Mouse (Mus musculus): ENCODE measurements around the gene Atp8b2. TPM values are rescaled to one million over a fixed set of nuclear protein-coding genes. Genes with fewer than 3 reads are reported as not detected.

Atp8b2 gene
- polyA plus RNA-seq, 1 experiment from 2014 or later = 19.7 TPM

GRCm38 (mm10) chr3:89956177-89956971 lies 6.9 kb downstream of the Atp8b2 start:
- Histone ChIP-seq H3K27me3 (replicated peaks) (no peaks in the 10 kb centered on the region), H3K9ac (no peak overlapping the region), H3K4me3 (no peak overlapping the region), H3K36me3 (peaks cover 75% of the 10 kb centered on the region), H3K9me3 (no peaks in the 10 kb centered on the region), H3K4me2 (replicated peaks) (no peak overlapping the region), H3K4me1 (peaks cover 23% of the 10 kb centered on the region), H3K27ac (no peak overlapping the region)
- ATAC-seq (ENCODE audit: low FRiP score, low read depth) = no peak
- 93% methylated on average over 7 of the region's 7 CpGs for WGBS

DNA sequence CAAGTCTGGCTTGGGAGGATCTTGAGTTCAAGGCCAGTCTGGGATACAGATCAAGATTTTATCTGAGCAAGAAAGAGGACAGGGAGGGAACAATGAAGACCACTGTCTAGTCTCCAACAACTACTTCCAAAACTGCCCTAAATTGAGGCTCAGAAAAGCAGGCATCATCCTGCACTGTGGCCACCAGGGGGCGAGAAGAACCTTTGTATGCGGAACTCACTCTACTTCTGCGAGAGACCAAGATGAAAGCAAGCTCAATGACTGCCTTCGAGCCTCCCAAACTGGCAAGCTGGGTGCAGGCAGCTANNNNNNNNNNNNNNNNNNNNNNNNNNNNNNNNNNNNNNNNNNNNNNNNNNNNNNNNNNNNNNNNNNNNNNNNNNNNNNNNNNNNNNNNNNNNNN lies 9.9 kb downstream of the Atp8b2 start:
- 9% methylated on average over 4 of the region's 4 CpGs for WGBS
- H3K27me3 ChIP-seq (replicated peaks) = no peaks in the 10 kb centered on the region
- no peak overlapping the region for H3K9ac ChIP-seq
- peaks cover 97% of the 10 kb centered on the region for H3K36me3 ChIP-seq
- no peak overlapping the region for H3K4me2 ChIP-seq (replicated peaks)
- no peaks in the 10 kb centered on the region for H3K4me1 ChIP-seq
- no peak overlapping the region for H3K4me3 ChIP-seq
- no peak for ATAC-seq (ENCODE audit: low FRiP score, low read depth)
- no peak overlapping the region for H3K27ac ChIP-seq
- no peaks in the 10 kb centered on the region for H3K9me3 ChIP-seq

DNA sequence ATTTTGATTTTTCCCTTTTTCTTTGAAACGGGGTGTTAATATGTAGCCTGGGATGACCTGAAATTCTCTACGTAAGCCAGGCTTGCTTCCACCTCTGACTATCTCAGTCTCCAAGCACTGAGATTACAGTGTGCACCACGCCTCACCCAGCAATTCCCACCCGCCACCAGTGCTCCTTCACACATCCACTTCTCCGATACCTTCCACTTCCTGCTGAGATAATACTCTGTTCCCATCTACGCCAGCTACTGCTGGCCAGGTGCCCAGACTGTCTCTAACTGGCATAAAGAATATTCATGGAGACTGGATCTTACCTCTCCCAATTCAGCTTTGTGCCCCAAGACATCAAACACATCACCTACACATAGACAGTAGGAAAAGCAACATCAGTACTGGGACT lies 14.7 kb downstream of the Atp8b2 start:
- no peaks in the 10 kb centered on the region for H3K9me3 ChIP-seq
- WGBS = 93% methylated on average over 6 of the region's 6 CpGs
- no peak overlapping the region for H3K4me2 ChIP-seq (replicated peaks)
- H3K36me3 ChIP-seq = peaks cover 99% of the 10 kb centered on the region
- no peaks in the 10 kb centered on the region for H3K27me3 ChIP-seq (replicated peaks)
- H3K9ac ChIP-seq = no peak overlapping the region
- no peaks in the 10 kb centered on the region for H3K4me1 ChIP-seq
- H3K4me3 ChIP-seq = no peak overlapping the region
- no peak overlapping the region for H3K27ac ChIP-seq
- no peak for ATAC-seq (ENCODE audit: low FRiP score, low read depth)

GRCm38 (mm10) chr3:89948021-89948420 lies 15.3 kb downstream of the Atp8b2 start:
- Histone ChIP-seq H3K27me3 (replicated peaks) (no peaks in the 10 kb centered on the region), H3K9me3 (no peaks in the 10 kb centered on the region), H3K36me3 (peaks cover 99% of the 10 kb centered on the region), H3K4me3 (no peak overlapping the region), H3K4me2 (replicated peaks) (no peak overlapping the region), H3K27ac (no peak overlapping the region), H3K4me1 (no peaks in the 10 kb centered on the region), H3K9ac (no peak overlapping the region)
- WGBS = 85% methylated on average over 11 of the region's 11 CpGs
- no peak for ATAC-seq (ENCODE audit: low FRiP score, low read depth)

DNA sequence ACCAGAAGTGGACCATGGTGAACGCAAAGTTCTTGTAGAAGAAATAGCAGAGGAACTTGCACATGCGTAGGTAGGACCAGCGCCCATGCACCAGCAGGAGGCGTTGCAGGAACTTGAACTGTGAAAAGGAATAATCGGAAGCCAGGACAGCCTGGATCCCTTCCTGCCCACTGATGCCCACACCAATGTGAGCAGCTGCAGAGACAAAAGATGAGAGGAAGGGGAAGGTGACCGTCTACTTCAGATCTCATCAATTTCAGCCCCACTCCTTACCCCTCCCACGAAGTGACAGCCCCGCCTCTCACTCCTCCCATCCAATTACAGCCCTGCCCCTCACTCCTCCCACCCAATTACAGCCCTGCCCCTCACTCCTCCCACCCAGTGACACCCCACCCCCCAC lies 18.3 kb downstream of the Atp8b2 start:
- Histone ChIP-seq H3K27ac (no peak overlapping the region), H3K36me3 (peaks cover 100% of the 10 kb centered on the region), H3K9me3 (no peaks in the 10 kb centered on the region), H3K9ac (no peak overlapping the region), H3K27me3 (replicated peaks) (no peaks in the 10 kb centered on the region), H3K4me3 (no peak overlapping the region), H3K4me1 (no peaks in the 10 kb centered on the region), H3K4me2 (replicated peaks) (no peak overlapping the region)
- no peak for ATAC-seq (ENCODE audit: low FRiP score, low read depth)
- WGBS = 82% methylated on average over 8 of the region's 8 CpGs

DNA sequence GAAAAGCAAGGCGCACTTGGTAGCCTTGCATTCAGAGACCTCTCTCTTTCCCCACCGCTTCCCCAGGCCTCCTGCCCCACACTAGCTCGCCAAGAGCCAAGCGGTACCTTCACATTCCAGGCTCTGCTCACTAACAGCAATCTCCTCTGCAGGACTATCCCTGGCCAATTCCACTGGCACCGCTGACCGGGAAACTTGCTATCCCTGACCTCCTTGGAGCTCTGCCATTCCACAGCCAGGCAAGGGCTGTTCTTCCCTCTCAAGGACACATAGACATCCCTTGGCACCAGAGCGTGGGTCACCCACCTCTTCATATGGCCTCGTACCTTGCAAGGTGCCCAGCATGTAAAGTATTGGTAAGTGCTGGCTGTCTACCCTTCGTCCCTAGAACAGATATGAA lies 20.4 kb downstream of the Atp8b2 start:
- H3K4me2 ChIP-seq (replicated peaks) = no peak overlapping the region
- 93% methylated on average over 9 of the region's 9 CpGs for WGBS
- no peaks in the 10 kb centered on the region for H3K4me1 ChIP-seq
- ATAC-seq (ENCODE audit: low FRiP score, low read depth) = no peak
- H3K9ac ChIP-seq = no peak overlapping the region
- H3K9me3 ChIP-seq = no peaks in the 10 kb centered on the region
- H3K36me3 ChIP-seq = peaks cover 93% of the 10 kb centered on the region
- H3K27ac ChIP-seq = no peak overlapping the region
- no peaks in the 10 kb centered on the region for H3K27me3 ChIP-seq (replicated peaks)
- H3K4me3 ChIP-seq = no peak overlapping the region

DNA sequence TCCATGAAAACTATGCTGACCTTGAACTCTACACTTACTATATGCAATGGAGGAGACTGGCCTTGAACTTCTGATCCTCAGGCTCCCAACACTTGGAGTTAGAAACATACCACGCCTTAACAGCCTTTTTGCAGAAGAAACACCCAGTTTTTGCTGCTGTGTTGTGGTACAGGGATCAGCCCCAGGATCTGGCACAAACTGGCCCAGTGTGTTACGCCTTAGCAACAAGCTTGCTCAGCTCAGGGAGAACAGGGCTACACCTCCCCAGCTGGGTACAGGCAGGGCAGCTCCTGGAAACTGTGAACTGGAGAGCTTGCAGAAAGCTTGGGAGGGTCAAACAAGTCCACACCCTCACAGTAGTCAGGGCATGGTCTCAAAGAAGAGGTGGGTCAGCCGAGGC lies 26.8 kb downstream of the Atp8b2 start:
- ATAC-seq (ENCODE audit: low FRiP score, low read depth) = no peak
- WGBS = 96% methylated on average over 3 of the region's 3 CpGs

DNA sequence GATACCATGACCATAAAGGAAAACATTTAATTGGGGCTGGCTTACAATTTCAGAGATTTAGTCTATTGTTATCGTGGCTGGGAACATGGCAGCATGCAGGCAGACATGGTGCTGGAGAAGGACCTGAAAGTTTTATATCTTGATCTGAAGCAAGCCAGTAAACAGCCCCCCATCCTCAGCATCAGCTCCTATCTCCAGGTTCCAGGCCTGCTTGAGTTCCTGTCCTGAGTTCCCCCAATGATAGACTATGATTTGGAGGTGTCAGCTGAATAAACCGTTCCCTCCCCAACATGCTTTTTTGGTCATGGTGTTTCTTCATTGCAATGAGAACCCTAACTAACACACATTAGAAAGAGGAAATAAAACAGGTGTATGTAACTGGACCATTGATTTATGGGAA lies 30.4 kb downstream of the Atp8b2 start:
- Histone ChIP-seq H3K9ac (no peak overlapping the region), H3K4me1 (no peaks in the 10 kb centered on the region), H3K27ac (no peak overlapping the region), H3K27me3 (replicated peaks) (no peaks in the 10 kb centered on the region), H3K36me3 (peaks cover 26% of the 10 kb centered on the region; the same call in 1 of the 2 replicates), H3K9me3 (peaks cover 8% of the 10 kb centered on the region; the same call in 1 of the 2 replicates), H3K4me3 (no peak overlapping the region), H3K4me2 (replicated peaks) (no peak overlapping the region)
- WGBS = 94% methylated on average over 2 of the region's 2 CpGs
- no peak for ATAC-seq (ENCODE audit: low FRiP score, low read depth)

More for the DNA sequence above, 26.8 kb downstream of the Atp8b2 start:
- no peak overlapping the region for H3K4me3 ChIP-seq
- no peaks in the 10 kb centered on the region for H3K27me3 ChIP-seq (replicated peaks)
- peaks cover 54% of the 10 kb centered on the region for H3K36me3 ChIP-seq
- no peak overlapping the region for H3K27ac ChIP-seq
- no peaks in the 10 kb centered on the region for H3K4me1 ChIP-seq
- no peak overlapping the region for H3K4me2 ChIP-seq (replicated peaks)
- H3K9me3 ChIP-seq = peaks cover 8% of the 10 kb centered on the region; the same call in 1 of the 2 replicates
- no peak overlapping the region for H3K9ac ChIP-seq

DNA sequence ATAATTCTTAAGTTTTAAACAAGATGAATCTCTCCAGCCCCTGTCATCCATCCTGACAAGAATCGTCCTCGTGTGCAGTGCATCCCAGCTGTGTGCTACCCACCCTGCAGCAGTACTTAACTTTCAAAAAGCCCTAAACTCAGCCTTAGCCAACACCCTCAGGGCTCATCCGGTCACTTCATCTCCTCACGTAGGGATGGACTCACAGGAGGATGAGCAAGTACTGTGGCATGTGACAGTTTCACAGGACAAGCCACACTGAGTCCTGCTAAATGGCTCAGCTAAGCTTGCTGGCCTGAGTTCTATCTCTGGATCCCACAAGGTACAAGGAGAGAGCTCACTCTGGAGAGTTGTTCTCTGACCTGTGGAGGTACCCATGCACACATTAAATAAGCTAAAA lies 34.4 kb downstream of the Atp8b2 start:
- Histone ChIP-seq H3K4me2 (replicated peaks) (no peak overlapping the region), H3K36me3 (no peaks in the 10 kb centered on the region), H3K4me1 (no peaks in the 10 kb centered on the region), H3K4me3 (no peak overlapping the region), H3K9me3 (peaks cover 4% of the 10 kb centered on the region; the same call in 1 of the 2 replicates), H3K27me3 (replicated peaks) (no peaks in the 10 kb centered on the region), H3K27ac (no peak overlapping the region), H3K9ac (no peak overlapping the region)
- WGBS = 72% methylated on average over 4 of the region's 4 CpGs
- no peak for ATAC-seq (ENCODE audit: low FRiP score, low read depth)

GRCm38 (mm10) chr3:89926440-89926839 lies 36.9 kb downstream of the Atp8b2 start:
- H3K4me3 ChIP-seq = no peak overlapping the region
- WGBS = 97% methylated on average over 1 of the region's 1 CpGs
- ATAC-seq (ENCODE audit: low FRiP score, low read depth) = no peak

DNA sequence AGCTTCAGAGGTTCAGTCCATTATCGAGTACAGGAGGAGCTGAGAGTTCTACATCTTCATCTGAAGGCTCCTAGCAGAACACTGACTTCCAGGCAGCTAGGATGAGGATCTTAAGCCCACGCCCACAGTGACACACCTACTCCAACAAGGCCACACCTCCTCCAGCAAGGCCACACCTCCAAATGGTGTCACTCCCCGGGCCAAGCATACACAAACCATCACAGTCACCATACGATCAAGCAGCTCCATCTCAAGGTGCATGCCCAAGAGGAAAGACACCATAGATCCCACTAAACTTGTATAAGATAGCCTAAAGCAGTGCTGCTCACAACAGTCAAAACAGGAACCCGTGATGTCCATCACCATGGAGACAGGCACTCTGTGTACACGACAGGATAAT lies 42.6 kb downstream of the Atp8b2 start:
- no peak overlapping the region for H3K27ac ChIP-seq
- H3K36me3 ChIP-seq = no peaks in the 10 kb centered on the region
- no peak for ATAC-seq (ENCODE audit: low FRiP score, low read depth)
- H3K4me2 ChIP-seq (replicated peaks) = no peak overlapping the region
- no peaks in the 10 kb centered on the region for H3K4me1 ChIP-seq
- H3K9me3 ChIP-seq = no peaks in the 10 kb centered on the region
- no peak overlapping the region for H3K4me3 ChIP-seq
- H3K27me3 ChIP-seq (replicated peaks) = no peaks in the 10 kb centered on the region
- 71% methylated on average over 6 of the region's 6 CpGs for WGBS
- no peak overlapping the region for H3K9ac ChIP-seq

More at GRCm38 (mm10) chr3:89926440-89926839, 36.9 kb downstream of the Atp8b2 start:
- H3K4me2 ChIP-seq (replicated peaks) = no peak overlapping the region
- no peak overlapping the region for H3K27ac ChIP-seq
- H3K36me3 ChIP-seq = no peaks in the 10 kb centered on the region
- no peaks in the 10 kb centered on the region for H3K4me1 ChIP-seq
- H3K27me3 ChIP-seq (replicated peaks) = no peaks in the 10 kb centered on the region
- H3K9me3 ChIP-seq = no peaks in the 10 kb centered on the region
- H3K9ac ChIP-seq = no peak overlapping the region

DNA sequence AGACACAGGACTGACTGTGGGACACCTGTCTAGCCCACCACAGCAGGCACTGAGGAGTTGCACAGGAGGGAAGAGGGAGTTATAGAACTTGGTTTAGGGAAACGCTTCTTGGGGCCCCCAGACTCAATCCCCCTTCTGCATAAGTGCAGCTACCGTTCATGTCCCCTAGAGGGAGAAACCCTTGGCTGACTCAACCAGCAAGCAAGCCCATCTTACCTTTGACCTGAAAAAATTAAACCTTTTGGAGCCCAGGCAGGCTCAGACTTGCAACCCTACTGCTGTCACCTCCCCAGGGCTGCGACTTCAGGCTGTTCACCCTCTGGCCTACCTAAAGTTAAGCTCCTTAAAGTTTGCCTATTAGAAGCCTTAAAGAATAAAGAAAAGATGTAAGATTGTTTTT lies 45.9 kb downstream of the Atp8b2 start:
- no peak for ATAC-seq (ENCODE audit: low FRiP score, low read depth)
- H3K4me2 ChIP-seq (replicated peaks) = no peak overlapping the region
- no peaks in the 10 kb centered on the region for H3K9me3 ChIP-seq
- H3K4me3 ChIP-seq = no peak overlapping the region
- H3K27ac ChIP-seq = no peak overlapping the region
- peaks cover 12% of the 10 kb centered on the region for H3K4me1 ChIP-seq
- 62% methylated on average over 3 of the region's 3 CpGs for WGBS
- H3K9ac ChIP-seq = no peak overlapping the region
- no peaks in the 10 kb centered on the region for H3K36me3 ChIP-seq
- peaks cover 21% of the 10 kb centered on the region for H3K27me3 ChIP-seq (replicated peaks)

DNA sequence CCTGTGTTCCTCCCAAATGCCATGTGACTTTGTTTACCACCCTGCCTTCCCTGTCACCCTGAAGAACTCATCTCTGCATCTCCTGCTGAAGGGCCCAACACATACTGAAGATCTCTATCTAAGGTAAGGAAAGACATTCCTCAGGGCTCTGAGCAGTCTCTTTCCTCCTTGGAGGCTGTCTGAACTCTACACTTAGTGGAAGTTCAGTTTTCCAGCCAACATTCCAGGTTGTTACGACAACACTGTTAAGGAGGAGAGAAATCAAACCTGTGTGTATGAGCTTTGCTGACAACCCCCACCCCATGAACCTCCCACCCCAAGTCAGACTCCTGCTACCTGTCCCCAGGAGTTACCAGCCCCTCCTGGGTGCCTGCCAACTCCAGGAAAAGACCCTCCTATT lies 46.7 kb downstream of the Atp8b2 start:
- H3K4me1 ChIP-seq = peaks cover 14% of the 10 kb centered on the region
- H3K4me2 ChIP-seq (replicated peaks) = no peak overlapping the region
- no peaks in the 10 kb centered on the region for H3K36me3 ChIP-seq
- no peak overlapping the region for H3K4me3 ChIP-seq
- no peak overlapping the region for H3K27ac ChIP-seq
- WGBS = 100% methylated on average over 1 of the region's 1 CpGs
- no peaks in the 10 kb centered on the region for H3K9me3 ChIP-seq
- no peak overlapping the region for H3K9ac ChIP-seq
- no peak for ATAC-seq (ENCODE audit: low FRiP score, low read depth)
- H3K27me3 ChIP-seq (replicated peaks) = peaks cover 28% of the 10 kb centered on the region

Data from neural tube, embryonic 12.5 days (tissue).